Mouse (Mus musculus) E14TG2a.4 (cell line): Measurements from ENCODE around the gene Cdk6.

ENCODE experiments used
- H3K27me3 ChIP-seq: 2 replicates; pipeline ENCODE4 v1.6.1; 2014; ENCODE audit warnings: low read length, control low read depth; ENCODE audit not compliant: insufficient read depth
- H3K36me3 ChIP-seq: 2 replicates; pipeline ENCODE4 v1.6.1; 2014; ENCODE audit warnings: low read length, control low read depth; ENCODE audit not compliant: insufficient read depth
- H3K4me1 ChIP-seq: replicated peaks from 2 replicates; pipeline ENCODE4 v1.6.1; 2014; ENCODE audit warnings: low read depth, low read length, control low read depth
- H3K4me3 ChIP-seq: replicated peaks from 2 replicates; pipeline ENCODE4 v1.5.1; 2014; ENCODE audit warnings: mild to moderate bottlenecking, low read length
- H3K9me3 ChIP-seq: 2 replicates; pipeline ENCODE4 v1.6.1; 2014; ENCODE audit warnings: low read length, control low read depth
- CTCF ChIP-seq: conservative IDR thresholded peaks from 2 replicates; pipeline ENCODE4 v1.5.1; 2014; ENCODE audit warnings: low read length
- NANOG ChIP-seq: IDR thresholded peaks from 2 replicates; pipeline ENCODE4 v1.6.1; 2014; ENCODE audit warnings: borderline replicate concordance, low read length, mixed read lengths
- POU5F1 ChIP-seq: IDR thresholded peaks from 2 replicates; pipeline ENCODE4 v1.6.1; 2014; ENCODE audit warnings: low read length, borderline replicate concordance

Cdk6 gene

GRCm38 (mm10) chr5:3491883-3492282, 150.6 kb downstream of the Cdk6 start:
- H3K9me3 ChIP-seq, result no peaks in the 10 kb centered on the region
- H3K4me3 ChIP-seq, result no peak overlapping the region
- no peak for TF ChIP-seq POU5F1
- TF ChIP-seq CTCF, result no peak
- no peak for TF ChIP-seq NANOG
- no peaks in the 10 kb centered on the region for H3K4me1 ChIP-seq
- H3K36me3 ChIP-seq, result peaks cover 49% of the 10 kb centered on the region
- H3K27me3 ChIP-seq, result no peaks in the 10 kb centered on the region

- H3K4me3 ChIP-seq, result no peak overlapping the region
- no peaks in the 10 kb centered on the region for H3K27me3 ChIP-seq
- TF ChIP-seq POU5F1 (no peak), CTCF (no peak), NANOG (no peak)
- H3K36me3 ChIP-seq, result peaks cover 51% of the 10 kb centered on the region
- H3K9me3 ChIP-seq, result no peaks in the 10 kb centered on the region
- no peaks in the 10 kb centered on the region for H3K4me1 ChIP-seq
Observed at GRCm38 (mm10) chr5:3492776-3493636, 151.7 kb downstream of the Cdk6 start.

- no peak for TF ChIP-seq CTCF
- TF ChIP-seq NANOG, result no peak
- no peak for TF ChIP-seq POU5F1
- H3K36me3 ChIP-seq, result peaks cover 54% of the 10 kb centered on the region
- no peaks in the 10 kb centered on the region for H3K4me1 ChIP-seq
- no peaks in the 10 kb centered on the region for H3K9me3 ChIP-seq
- H3K4me3 ChIP-seq, result no peak overlapping the region
- no peaks in the 10 kb centered on the region for H3K27me3 ChIP-seq
Observed at GRCm38 (mm10) chr5:3493968-3494367, 152.7 kb downstream of the Cdk6 start.

- Histone ChIP-seq H3K27me3 (no peaks in the 10 kb centered on the region), H3K4me3 (no peak overlapping the region), H3K9me3 (no peaks in the 10 kb centered on the region), H3K36me3 (peaks cover 54% of the 10 kb centered on the region), H3K4me1 (no peaks in the 10 kb centered on the region)
- TF ChIP-seq CTCF (no peak), POU5F1 (no peak), NANOG (no peak)
Observed at GRCm38 (mm10) chr5:3494452-3495187, 153.3 kb downstream of the Cdk6 start.

GRCm38 (mm10) chr5:3497505-3497925, 156.2 kb downstream of the Cdk6 start:
- H3K4me3 ChIP-seq, result no peak overlapping the region
- H3K4me1 ChIP-seq, result 0 out of 2 replicates have a peak, but pooled peaks cover 8% of the 10 kb centered on the region
- H3K27me3 ChIP-seq, result no peaks in the 10 kb centered on the region
- no peaks in the 10 kb centered on the region for H3K9me3 ChIP-seq
- H3K36me3 ChIP-seq, result peaks cover 42% of the 10 kb centered on the region
- TF ChIP-seq CTCF, result no peak
- no peak for TF ChIP-seq POU5F1

- Histone ChIP-seq H3K9me3 (no peaks in the 10 kb centered on the region), H3K27me3 (no peaks in the 10 kb centered on the region), H3K36me3 (peaks cover 27% of the 10 kb centered on the region), H3K4me3 (no peak overlapping the region), H3K4me1 (peaks cover 20% of the 10 kb centered on the region)
- TF ChIP-seq CTCF, result no peak
- no peak for TF ChIP-seq POU5F1
- no peak for TF ChIP-seq NANOG
Observed at GRCm38 (mm10) chr5:3500298-3500697, 159.0 kb downstream of the Cdk6 start.

GRCm38 (mm10) chr5:3500957-3501563, 159.8 kb downstream of the Cdk6 start:
- Histone ChIP-seq H3K36me3 (peaks cover 25% of the 10 kb centered on the region), H3K4me1 (peaks cover 21% of the 10 kb centered on the region), H3K4me3 (no peak overlapping the region), H3K27me3 (no peaks in the 10 kb centered on the region), H3K9me3 (no peaks in the 10 kb centered on the region)
- TF ChIP-seq NANOG, result no peak
- TF ChIP-seq POU5F1, result no peak
- no peak for TF ChIP-seq CTCF

GRCm38 (mm10) chr5:3501564-3502001, 160.3 kb downstream of the Cdk6 start:
- no peak overlapping the region for H3K4me3 ChIP-seq
- TF ChIP-seq NANOG (no peak), POU5F1 (no peak), CTCF (no peak)
- H3K27me3 ChIP-seq, result no peaks in the 10 kb centered on the region
- H3K4me1 ChIP-seq, result peaks cover 21% of the 10 kb centered on the region
- H3K36me3 ChIP-seq, result peaks cover 25% of the 10 kb centered on the region
- no peaks in the 10 kb centered on the region for H3K9me3 ChIP-seq
